ENCODE assay signal across 10 mouse cellular contexts in genomic region chr16:97096709-97097108, GRCm38 (mm10).
DNase-seq lines count a peak whose midpoint lies in the region; ATAC-seq and TF ChIP-seq lines count a peak whose summit lies in the region.
"Had no signal": no experiment of that assay in that cellular context is flagged by ENCODE, and none has a peak within 500 bp of the region (broad histone marks: within the 10 kb centered on the region; RNA-seq: fewer than 3 reads in every experiment).

No protein-coding gene starts in this region.

- H3K36me3 ChIP-seq in heart, embryonic 10.5 days: no peaks in the 10 kb centered on the region
- H3K36me3 ChIP-seq: embryonic facial prominence, embryonic 12.5 days had no signal

- peak; percentile 58 for DNase-seq in heart, embryonic 10.5 days (ENCODE audit: low spot score)
- no peak for DNase-seq in heart, postnatal 14 days
- peak; percentile 55 for DNase-seq in Patski (ENCODE audit: low read depth, low spot score)
- peak; percentile 55 for DNase-seq in cerebellum, adult 9-10 months
- peak; percentile 41 to 64 for DNase-seq in left cerebral cortex, postnatal 14 days (ENCODE audit: low spot score in 2 of 2)
- no peak for DNase-seq in retina, embryonic 14.5 days (ENCODE audit: low spot score)
- no peak for DNase-seq in gastrocnemius, postnatal 36 days
- DNase-seq: heart, adult 2 months had no signal

- no peaks in the 10 kb centered on the region for H3K4me1 ChIP-seq in heart, embryonic 10.5 days
- H3K4me1 ChIP-seq: embryonic facial prominence, embryonic 12.5 days had no signal

- POLR2A ChIA-PET in Patski (lab: Charles Lee): no interaction called here

- H3K4me3 ChIP-seq in heart, embryonic 10.5 days: no peak overlapping the region
- H3K4me3 ChIP-seq: embryonic facial prominence, embryonic 12.5 days; heart, adult 2 months had no signal

- H3K27ac ChIP-seq in heart, embryonic 10.5 days: no peak overlapping the region
- H3K27ac ChIP-seq: embryonic facial prominence, embryonic 12.5 days; heart, adult 2 months had no signal

- 82% methylated on average over 2 of the region's 2 CpGs for WGBS in heart, embryonic 10.5 days

- no peaks in the 10 kb centered on the region for H3K9me3 ChIP-seq in heart, embryonic 10.5 days
- H3K9me3 ChIP-seq: embryonic facial prominence, embryonic 12.5 days had no signal

- intact Hi-C loops in heart, postnatal 14 days (cut with DNase I): no loop called here
- intact Hi-C loops in left cerebral cortex, postnatal 14 days (cut with DNase I): no loop called here
- intact Hi-C loops in gastrocnemius, postnatal 36 days (cut with DNase I): no loop called here

- in situ Hi-C loops in Patski (cut with MboI; ENCODE audit: low pct_unique_long_range_greater_than_20kb): no loop called here

- TF ChIP-seq CTCF in Patski (IDR thresholded peaks at IDR 0.05): no peak

- peaks cover 4% of the 10 kb centered on the region; the same call in 1 of the 2 replicates for H3K27me3 ChIP-seq in heart, embryonic 10.5 days (ENCODE audit: insufficient read depth, poor library complexity, severe bottlenecking)
- no peaks in the 10 kb centered on the region for H3K27me3 ChIP-seq in Patski
- H3K27me3 ChIP-seq: embryonic facial prominence, embryonic 12.5 days had no signal

- CTCF ChIA-PET in Patski (lab: Charles Lee): interaction anchor here (1.5 to 2.0 kb wide), 2 partner anchors 9 to 10 kb away, joined by 5 to 6 read pairs; no protein-coding TSS in a partner anchor

- ATAC-seq in Patski: peak; percentile 92
- ATAC-seq in erythroblast, adult 5-6 weeks (replicated peaks; ENCODE audit: low FRiP score, poor library complexity, severe bottlenecking): no peak

Comparison
In these comparisons a context has a peak if more than half of its experiments do, and no peak if none do; other contexts are left out.
1. DNase-seq: peak in heart, embryonic 10.5 days (single experiment), Patski (single experiment), cerebellum, adult 9-10 months (single experiment) and left cerebral cortex, postnatal 14 days (2 of 2); none in heart, postnatal 14 days (0 of 2), retina, embryonic 14.5 days (single experiment) and gastrocnemius, postnatal 36 days (0 of 2).